Mouse (Mus musculus): ENCODE measurements around the gene Dapk2.

GRCm38 (mm10) chr9:66186426-66186825, 28.4 kb downstream of the Dapk2 start:
- TF ChIP-seq CTCF (IDR thresholded peaks at IDR 0.05; ENCODE audit: borderline replicate concordance, insufficient read depth, low read length), result no peak
- no peak for TF ChIP-seq POLR2A (IDR thresholded peaks at IDR 0.05; ENCODE audit: low read depth, low read length)
